Mouse (Mus musculus): Measurements from ENCODE around the gene Cbx2. TPM values are rescaled to one million over a fixed set of nuclear protein-coding genes. Genes with fewer than 3 reads are reported as not detected.
A peak's percentile ranks its signal among the peaks of the same experiment; 100 is the strongest.

The Cbx2 gene
- polyA plus RNA-seq, 1 experiment from 2014 or later, result 17.4 TPM

DNA sequence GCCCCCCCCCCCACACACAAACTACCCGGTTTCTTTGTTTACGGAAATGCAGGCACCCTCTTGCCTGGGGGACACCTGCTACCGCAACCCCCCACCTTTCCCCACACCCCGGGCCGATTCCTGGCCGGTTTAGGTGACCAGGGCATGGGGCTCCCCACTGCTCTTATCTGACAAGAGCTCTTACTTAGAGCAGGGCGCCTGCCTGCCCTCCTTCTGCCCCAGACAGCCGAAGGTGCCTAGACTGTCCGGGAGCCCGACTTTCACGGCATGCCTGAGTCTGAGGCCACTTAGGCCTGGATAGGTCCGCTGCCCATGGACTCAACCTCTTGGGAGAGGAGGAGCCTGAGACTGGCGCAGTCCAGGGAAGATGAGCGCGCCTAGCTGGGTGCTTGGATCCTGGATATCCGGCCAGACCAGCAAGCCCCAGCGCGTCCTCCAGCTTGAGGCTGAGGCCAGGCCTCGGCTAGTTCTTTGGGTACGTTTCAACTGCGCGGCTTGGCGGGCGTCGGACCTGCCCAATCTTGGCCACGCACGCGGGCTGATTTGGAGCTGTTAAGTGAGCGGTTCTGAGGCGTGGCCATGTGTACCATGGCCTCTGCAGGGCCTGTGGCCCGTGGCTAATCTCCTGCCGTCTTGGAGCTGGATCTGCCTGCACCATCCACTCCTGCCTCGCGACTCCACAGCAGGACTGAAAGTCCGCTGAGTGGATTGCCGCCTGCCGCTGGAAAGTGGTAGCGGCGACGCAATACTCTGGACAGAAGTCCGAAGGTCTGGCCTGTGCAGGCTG is 22.0 kb downstream of the Cbx2 start:
- 1% methylated on average over 41 of the region's 41 CpGs for WGBS
- no peak overlapping the region for H3K4me3 ChIP-seq
- H3K9me3 ChIP-seq, result no peaks in the 10 kb centered on the region
- no peak for ATAC-seq (ENCODE audit: low read depth)
- H3K27ac ChIP-seq (replicated peaks), result no peak overlapping the region
- no peak overlapping the region for H3K9ac ChIP-seq
- H3K27me3 ChIP-seq, result peaks cover 83% of the 10 kb centered on the region
- peaks cover 67% of the 10 kb centered on the region for H3K4me1 ChIP-seq (replicated peaks)
- no peak overlapping the region for H3K4me2 ChIP-seq
- no peaks in the 10 kb centered on the region for H3K36me3 ChIP-seq

DNA sequence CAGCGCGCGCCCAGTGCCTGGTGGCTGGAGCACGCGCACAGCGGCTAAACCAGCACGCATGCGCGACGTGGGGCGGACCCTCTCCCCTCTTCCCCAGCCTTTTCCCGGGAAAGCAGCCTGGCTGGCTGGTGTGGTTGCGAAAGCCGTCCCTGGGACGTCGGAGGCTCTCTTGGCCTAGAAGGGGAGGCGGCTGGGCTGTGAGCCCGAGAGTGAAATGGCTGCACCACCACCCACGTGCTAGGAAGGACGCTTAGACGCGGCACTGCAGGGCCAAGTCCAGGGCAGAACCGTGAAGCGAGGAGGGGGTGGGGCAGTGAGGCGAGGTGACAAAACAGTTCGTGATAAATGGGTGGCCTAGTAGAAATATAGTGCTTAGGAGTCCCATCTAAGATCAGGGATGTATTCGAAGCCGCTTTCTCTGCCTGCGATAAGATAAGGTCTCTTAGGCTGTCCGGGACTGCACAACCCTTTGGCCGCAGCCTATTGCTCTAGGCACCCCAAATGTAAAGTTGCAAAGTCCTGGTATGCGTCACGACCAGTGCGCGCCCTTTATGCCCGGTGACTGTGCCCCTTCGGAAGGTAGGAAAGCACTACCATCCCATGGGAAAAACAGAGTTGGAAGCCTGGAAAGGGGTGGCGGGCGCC is 24.0 kb downstream of the Cbx2 start:
- Histone ChIP-seq H3K27me3 (peaks cover 99% of the 10 kb centered on the region), H3K9ac (peak overlapping the region; percentile 65), H3K4me2 (peak overlapping the region; percentile 72), H3K4me3 (peak overlapping the region; percentile 40), H3K36me3 (no peaks in the 10 kb centered on the region), H3K9me3 (no peaks in the 10 kb centered on the region), H3K4me1 (replicated peaks) (peaks cover 56% of the 10 kb centered on the region), H3K27ac (replicated peaks) (no peak overlapping the region)
- WGBS, result 1% methylated on average over 39 of the region's 39 CpGs
- no peak for ATAC-seq (ENCODE audit: low read depth)

DNA sequence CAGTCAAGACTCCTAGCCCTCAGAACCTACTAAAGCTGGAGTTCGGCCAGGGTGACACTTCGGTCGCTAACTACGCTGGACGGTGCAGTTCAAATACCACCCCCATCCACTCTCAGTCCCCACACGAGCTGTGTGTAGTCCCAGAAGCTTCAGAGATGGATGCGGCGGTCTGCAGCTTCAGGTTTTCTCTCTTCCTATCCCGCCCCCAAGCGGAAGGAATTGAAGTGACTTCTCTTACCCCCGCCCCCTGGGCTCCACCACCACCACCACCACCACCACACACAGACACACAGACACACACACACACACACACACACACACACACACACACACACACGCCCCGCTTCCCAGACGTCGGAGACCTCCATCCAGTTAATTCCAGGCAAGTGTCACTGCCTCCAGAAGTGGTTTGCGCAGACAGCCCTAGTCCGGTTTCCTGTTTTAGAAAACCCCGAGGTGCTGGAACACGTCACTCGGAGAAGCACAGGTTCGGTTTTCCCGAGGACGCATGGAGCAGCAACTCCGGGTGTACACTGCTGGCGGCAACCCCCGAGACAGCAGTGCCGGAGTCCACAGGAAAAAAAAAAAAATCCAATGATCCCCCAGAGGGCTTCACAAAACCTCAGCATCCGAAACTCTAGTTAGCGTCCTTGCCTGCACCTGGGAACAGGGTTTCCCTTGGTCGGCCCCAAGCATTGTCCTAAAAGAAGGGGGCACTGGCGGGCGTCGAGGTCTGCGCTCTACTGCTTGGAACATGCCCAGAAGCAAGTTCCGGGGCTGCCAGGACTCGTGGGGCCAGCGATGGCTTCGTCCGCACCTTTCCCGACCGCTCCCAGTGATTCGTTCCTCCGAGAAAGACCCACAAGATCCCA is 24.7 kb downstream of the Cbx2 start:
- H3K27ac ChIP-seq (replicated peaks), result no peak overlapping the region
- no peak for ATAC-seq (ENCODE audit: low read depth)
- 0 out of 2 replicates have a peak overlapping the region, but pooled peaks have one; percentile 65 for H3K9ac ChIP-seq
- peak overlapping the region; percentile 40; the same call in 1 of the 2 replicates for H3K4me3 ChIP-seq
- under 1% methylated on average over 43 of the region's 43 CpGs for WGBS
- H3K4me2 ChIP-seq, result peak overlapping the region; percentile 72
- H3K9me3 ChIP-seq, result no peaks in the 10 kb centered on the region
- H3K27me3 ChIP-seq, result peaks cover 99% of the 10 kb centered on the region
- H3K4me1 ChIP-seq (replicated peaks), result peaks cover 54% of the 10 kb centered on the region
- H3K36me3 ChIP-seq, result no peaks in the 10 kb centered on the region

DNA sequence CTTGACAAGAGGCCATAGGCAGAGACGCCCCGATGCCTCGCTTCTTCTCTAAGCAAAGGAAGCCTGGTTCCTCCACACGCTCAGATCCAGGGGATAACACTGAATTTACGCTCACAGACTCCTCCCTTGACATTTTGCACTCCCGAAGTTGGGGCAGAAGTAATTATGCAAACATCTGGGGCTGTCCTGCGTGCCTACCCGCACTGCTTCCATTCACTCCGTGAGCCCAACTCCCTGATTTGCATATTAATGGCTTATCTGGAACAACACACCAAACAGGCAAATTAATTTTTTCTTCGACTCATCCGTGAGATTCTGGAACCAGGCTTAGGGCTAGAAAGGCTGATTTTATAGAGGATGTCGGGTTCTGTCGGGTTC is 25.4 kb downstream of the Cbx2 start:
- Histone ChIP-seq H3K9me3 (no peaks in the 10 kb centered on the region), H3K9ac (no peak overlapping the region), H3K4me3 (no peak overlapping the region), H3K4me2 (peak overlapping the region; percentile 72), H3K36me3 (no peaks in the 10 kb centered on the region), H3K27me3 (peaks cover 95% of the 10 kb centered on the region), H3K27ac (replicated peaks) (no peak overlapping the region), H3K4me1 (replicated peaks) (peaks cover 55% of the 10 kb centered on the region)
- 0% methylated on average over 13 of the region's 13 CpGs for WGBS
- ATAC-seq (ENCODE audit: low read depth), result no peak

DNA sequence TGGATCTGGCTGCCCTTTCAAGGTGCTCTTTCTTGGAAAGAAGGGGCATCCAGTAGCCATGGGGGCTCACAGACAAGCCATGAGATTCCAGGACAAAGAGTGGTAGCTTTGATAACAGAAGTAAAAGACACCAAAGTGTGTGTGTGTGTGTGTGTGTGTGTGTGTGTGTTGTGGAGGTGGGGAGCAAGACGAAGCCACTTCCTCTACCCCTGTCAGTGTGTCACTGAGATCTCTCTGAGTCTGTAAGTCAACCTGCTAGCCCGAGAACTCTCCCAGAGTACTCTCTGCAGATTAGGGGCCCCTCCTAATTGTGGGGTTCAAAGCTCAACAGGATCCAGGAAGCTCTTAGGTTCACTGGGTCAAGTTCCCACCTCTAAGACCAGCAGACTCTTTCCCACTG is 27.6 kb downstream of the Cbx2 start:
- no peak for ATAC-seq (ENCODE audit: low read depth)
- no peak overlapping the region for H3K9ac ChIP-seq
- WGBS, result 7% methylated on average over 2 of the region's 2 CpGs
- peaks cover 62% of the 10 kb centered on the region for H3K4me1 ChIP-seq (replicated peaks)
- H3K9me3 ChIP-seq, result no peaks in the 10 kb centered on the region
- no peak overlapping the region for H3K27ac ChIP-seq (replicated peaks)
- no peak overlapping the region for H3K4me2 ChIP-seq
- H3K36me3 ChIP-seq, result no peaks in the 10 kb centered on the region
- peaks cover 86% of the 10 kb centered on the region for H3K27me3 ChIP-seq
- no peak overlapping the region for H3K4me3 ChIP-seq

DNA sequence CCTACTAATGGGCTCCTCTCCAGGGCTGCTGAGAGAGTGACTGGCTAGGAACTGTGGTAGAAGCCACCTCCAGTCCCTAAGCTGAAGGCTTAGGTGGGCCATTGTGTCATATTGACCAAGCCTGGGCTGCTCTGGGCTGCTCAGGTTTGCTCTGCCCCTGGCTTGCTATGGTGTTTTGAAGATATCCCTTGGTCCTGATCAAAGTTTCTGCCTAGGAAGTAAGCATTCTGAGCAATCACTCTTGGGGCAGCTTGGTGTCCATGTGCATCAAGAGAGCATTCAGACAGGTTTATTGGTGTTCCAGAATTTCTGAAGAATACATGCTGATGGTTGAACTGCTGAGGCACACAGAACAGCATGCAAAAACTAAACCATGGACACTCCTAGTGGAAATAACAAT is 28.7 kb downstream of the Cbx2 start:
- Histone ChIP-seq H3K27ac (replicated peaks) (no peak overlapping the region), H3K9ac (no peak overlapping the region), H3K4me1 (replicated peaks) (peaks cover 68% of the 10 kb centered on the region), H3K4me2 (no peak overlapping the region), H3K27me3 (peaks cover 80% of the 10 kb centered on the region), H3K36me3 (no peaks in the 10 kb centered on the region), H3K9me3 (no peaks in the 10 kb centered on the region), H3K4me3 (no peak overlapping the region)
- no peak for ATAC-seq (ENCODE audit: low read depth)

DNA sequence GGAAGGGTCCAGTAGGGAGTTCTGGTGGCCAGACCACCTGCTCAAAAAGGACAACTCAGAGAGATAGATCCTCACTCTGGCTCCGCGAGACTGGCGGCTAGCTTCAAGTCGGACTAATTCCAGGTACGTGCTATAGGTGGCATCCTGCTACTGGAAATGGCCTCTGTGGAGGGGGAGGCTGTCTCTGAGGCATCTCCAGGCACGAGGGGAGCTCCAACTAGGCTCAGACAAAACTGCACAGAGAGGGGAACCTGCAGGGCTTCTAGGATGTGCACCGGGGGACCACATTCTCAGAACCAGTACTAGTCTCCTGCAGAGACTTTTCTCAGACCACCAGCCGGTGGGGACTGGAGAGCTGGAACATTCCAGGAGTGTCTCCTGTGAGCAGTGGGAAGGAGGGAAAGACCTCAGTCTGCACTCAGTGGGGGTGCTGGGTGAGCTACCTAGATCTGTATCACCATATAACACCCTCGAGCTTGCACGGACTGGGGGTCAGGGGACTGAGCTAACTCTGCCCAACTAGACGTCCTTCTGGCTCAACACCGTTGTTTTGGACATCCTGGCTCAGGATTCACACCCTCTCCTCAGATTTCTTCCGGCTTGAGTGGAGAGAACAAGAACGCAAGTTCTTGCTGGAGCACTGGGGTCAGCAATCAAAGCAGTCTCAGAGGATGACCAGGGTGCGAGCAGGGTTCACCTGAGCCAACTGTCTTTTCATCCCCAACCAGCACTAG is 29.3 kb downstream of the Cbx2 start:
- no peaks in the 10 kb centered on the region for H3K9me3 ChIP-seq
- H3K4me1 ChIP-seq (replicated peaks), result peaks cover 68% of the 10 kb centered on the region
- WGBS, result 2% methylated on average over 15 of the region's 15 CpGs
- peaks cover 74% of the 10 kb centered on the region for H3K27me3 ChIP-seq
- H3K36me3 ChIP-seq, result no peaks in the 10 kb centered on the region
- no peak for ATAC-seq (ENCODE audit: low read depth)
- H3K4me3 ChIP-seq, result peak overlapping the region; percentile 33
- H3K27ac ChIP-seq (replicated peaks), result peak overlapping the region; percentile 96
- H3K9ac ChIP-seq, result peak overlapping the region; percentile 74; the same call in 1 of the 2 replicates
- peak overlapping the region; percentile 93 for H3K4me2 ChIP-seq

DNA sequence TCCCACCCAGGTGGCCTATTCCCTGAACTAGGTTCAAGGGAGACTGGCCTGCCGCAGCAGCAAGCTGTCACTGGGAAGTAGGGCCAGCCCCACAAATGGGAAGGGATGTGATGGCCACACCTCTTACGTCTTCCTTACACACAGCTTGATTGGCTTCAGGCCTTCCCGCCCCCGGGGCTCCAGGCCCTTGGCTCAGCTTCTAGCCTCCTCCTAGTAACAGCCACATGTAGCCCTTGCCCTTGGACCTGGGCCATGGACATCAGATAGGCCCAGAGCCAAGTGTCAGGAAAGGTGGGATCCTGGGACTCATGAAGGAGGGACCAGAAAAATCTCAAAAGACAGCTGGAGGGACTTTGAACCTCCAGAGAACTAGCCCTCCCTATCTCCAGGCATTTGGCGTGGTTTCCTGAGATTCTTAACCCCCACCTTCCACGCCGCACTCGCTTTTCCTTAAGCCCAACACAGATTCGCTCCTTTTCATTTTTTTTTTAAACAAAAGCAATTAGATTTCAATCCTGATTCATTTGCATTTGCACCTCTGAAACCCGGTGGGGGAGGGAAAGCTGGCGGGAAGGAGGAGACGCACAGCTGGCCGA is 30.0 kb downstream of the Cbx2 start:
- Histone ChIP-seq H3K9ac (peak overlapping the region; percentile 74), H3K27ac (replicated peaks) (peak overlapping the region; percentile 96), H3K9me3 (no peaks in the 10 kb centered on the region), H3K27me3 (peaks cover 73% of the 10 kb centered on the region), H3K4me3 (peak overlapping the region; percentile 33), H3K36me3 (no peaks in the 10 kb centered on the region), H3K4me2 (peak overlapping the region; percentile 93), H3K4me1 (replicated peaks) (peaks cover 68% of the 10 kb centered on the region)
- no peak for ATAC-seq (ENCODE audit: low read depth)
- WGBS, result 3% methylated on average over 13 of the region's 13 CpGs

DNA sequence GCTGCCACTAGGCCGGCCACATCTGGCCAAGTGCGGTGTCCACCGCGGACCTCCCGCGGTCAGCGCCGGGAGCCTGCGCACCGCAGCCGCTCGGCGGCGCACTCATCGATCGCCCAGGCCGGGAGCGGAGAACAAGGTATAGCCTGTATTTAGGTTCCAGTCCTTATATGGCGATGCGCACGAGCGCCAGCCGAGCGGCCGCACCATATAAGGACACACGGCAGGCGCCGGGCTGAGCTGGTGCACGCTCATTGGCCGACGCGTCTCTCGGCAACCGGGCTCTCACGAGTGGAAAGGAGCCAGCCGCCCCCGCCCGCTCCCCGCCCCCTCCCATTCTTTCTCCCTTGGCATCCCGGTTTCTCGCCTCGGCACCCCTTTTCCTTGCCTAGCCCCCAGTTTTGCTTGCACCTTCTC is 30.5 kb downstream of the Cbx2 start:
- H3K9ac ChIP-seq, result peak overlapping the region; percentile 95
- H3K4me2 ChIP-seq, result peak overlapping the region; percentile 93
- no peaks in the 10 kb centered on the region for H3K9me3 ChIP-seq
- under 1% methylated on average over 42 of the region's 42 CpGs for WGBS
- peak; percentile 95 for ATAC-seq (ENCODE audit: low read depth)
- H3K4me1 ChIP-seq (replicated peaks), result peaks cover 68% of the 10 kb centered on the region
- H3K4me3 ChIP-seq, result peak overlapping the region; percentile 33
- H3K36me3 ChIP-seq, result no peaks in the 10 kb centered on the region
- peak overlapping the region; percentile 96 for H3K27ac ChIP-seq (replicated peaks)
- H3K27me3 ChIP-seq, result peaks cover 73% of the 10 kb centered on the region

DNA sequence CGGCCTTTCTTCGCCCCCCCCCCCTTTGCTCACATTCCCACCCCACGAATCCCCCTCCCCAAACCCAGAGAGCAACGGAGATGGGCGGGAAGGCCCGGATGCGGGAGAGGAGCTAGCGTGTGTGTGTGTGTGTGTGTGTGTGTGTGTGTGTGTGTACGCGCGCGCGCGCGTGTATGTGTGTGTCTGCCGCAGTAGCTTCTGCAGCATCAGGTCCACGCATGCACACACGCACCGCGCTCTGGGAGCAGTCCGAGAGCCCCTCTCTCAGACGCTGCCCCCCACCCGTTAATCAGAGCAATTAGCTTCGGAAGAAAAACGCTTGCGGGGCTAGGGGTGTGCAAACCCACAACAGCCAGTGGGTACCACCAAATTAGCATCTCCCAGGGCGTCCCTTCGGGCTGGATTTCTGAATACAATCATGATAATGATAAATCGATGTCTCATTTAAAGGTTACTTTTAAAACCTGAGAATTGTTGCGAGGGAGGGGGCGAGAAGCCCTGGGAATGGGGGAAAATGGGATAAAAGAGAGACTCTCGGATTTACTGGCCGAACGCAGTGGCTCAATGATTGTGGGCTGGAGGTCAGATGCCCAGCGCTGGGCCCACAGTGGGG is 31.1 kb downstream of the Cbx2 start:
- Histone ChIP-seq H3K27me3 (peaks cover 73% of the 10 kb centered on the region), H3K9me3 (no peaks in the 10 kb centered on the region), H3K36me3 (no peaks in the 10 kb centered on the region), H3K4me3 (peak overlapping the region; percentile 33), H3K4me1 (replicated peaks) (peaks cover 68% of the 10 kb centered on the region), H3K27ac (replicated peaks) (peak overlapping the region; percentile 96), H3K9ac (peak overlapping the region; percentile 95), H3K4me2 (peak overlapping the region; percentile 93)
- ATAC-seq (ENCODE audit: low read depth), result peak; percentile 65
- 1% methylated on average over 33 of the region's 35 CpGs for WGBS

Data from neural tube, embryonic 13.5 days (tissue).